Mouse (Mus musculus): ENCODE results near the gene Skap1. TPM values are rescaled to one million over a fixed set of nuclear protein-coding genes. Genes with fewer than 3 reads are reported as not detected.

The Skap1 gene
- total RNA-seq, 2 experiments from 2014 or later, result 1.1 to 1.3 TPM

GRCm38 (mm10) chr11:96730327-96730726, 265.9 kb downstream of the Skap1 start:
- peak; percentile 73 for DNase-seq
- intact Hi-C loops (cut with DNase I), result no loop called here

GRCm38 (mm10) chr11:96732657-96733056, 268.3 kb downstream of the Skap1 start:
- intact Hi-C loops (cut with DNase I), result no loop called here
- DNase-seq, result no peak

- intact Hi-C loops (cut with DNase I), result no loop called here
- DNase-seq, result peak; percentile 80
These were observed 271.5 kb downstream of the Skap1 start for GRCm38 (mm10) chr11:96735908-96736307.

GRCm38 (mm10) chr11:96736361-96736760, 272.0 kb downstream of the Skap1 start:
- intact Hi-C loops (cut with DNase I), result no loop called here

GRCm38 (mm10) chr11:96737673-96738471, 273.5 kb downstream of the Skap1 start:
- DNase-seq, result no peak
- intact Hi-C loops (cut with DNase I), result no loop called here

More at GRCm38 (mm10) chr11:96736361-96736760, 272.0 kb downstream of the Skap1 start:
- DNase-seq, result no peak

GRCm38 (mm10) chr11:96740796-96741195, 276.4 kb downstream of the Skap1 start:
- intact Hi-C loops (cut with DNase I), result no loop called here

GRCm38 (mm10) chr11:96741995-96742394, 277.6 kb downstream of the Skap1 start:
- intact Hi-C loops (cut with DNase I), result no loop called here
- DNase-seq, result no peak

More at GRCm38 (mm10) chr11:96740796-96741195, 276.4 kb downstream of the Skap1 start:
- DNase-seq, result no peak

- intact Hi-C loops (cut with DNase I), result no loop called here
- no peak for DNase-seq
These were observed 278.6 kb downstream of the Skap1 start for GRCm38 (mm10) chr11:96743000-96743399.

GRCm38 (mm10) chr11:96743891-96744290, 279.5 kb downstream of the Skap1 start:
- no peak for DNase-seq
- intact Hi-C loops (cut with DNase I), result no loop called here

- intact Hi-C loops (cut with DNase I), result no loop called here
- DNase-seq, result no peak
These were observed 282.3 kb downstream of the Skap1 start for GRCm38 (mm10) chr11:96746648-96747047.

- intact Hi-C loops (cut with DNase I), result no loop called here
- DNase-seq, result no peak
These were observed 283.2 kb downstream of the Skap1 start for GRCm38 (mm10) chr11:96747555-96747954.

- no peak for DNase-seq
- intact Hi-C loops (cut with DNase I), result no loop called here
These were observed 290.9 kb downstream of the Skap1 start for GRCm38 (mm10) chr11:96755298-96755697.

- intact Hi-C loops (cut with DNase I), result no loop called here
- DNase-seq, result no peak
These were observed 293.0 kb downstream of the Skap1 start for GRCm38 (mm10) chr11:96757421-96757820.

- DNase-seq, result no peak
- intact Hi-C loops (cut with DNase I), result no loop called here
These were observed 294.0 kb downstream of the Skap1 start for GRCm38 (mm10) chr11:96758402-96758801.

- peak; percentile 36 for DNase-seq
These were observed 295.6 kb downstream of the Skap1 start for GRCm38 (mm10) chr11:96760042-96760441.

GRCm38 (mm10) chr11:96761984-96762383, 297.6 kb downstream of the Skap1 start:
- intact Hi-C loops (cut with DNase I), result no loop called here
- DNase-seq, result no peak

More at GRCm38 (mm10) chr11:96760042-96760441, 295.6 kb downstream of the Skap1 start:
- intact Hi-C loops (cut with DNase I), result no loop called here

GRCm38 (mm10) chr11:96762742-96763470, 298.5 kb downstream of the Skap1 start:
- intact Hi-C loops (cut with DNase I), result no loop called here
- peak; percentile 94 for DNase-seq

GRCm38 (mm10) chr11:96764511-96765350, 300.3 kb downstream of the Skap1 start:
- intact Hi-C loops (cut with DNase I), result no loop called here
- DNase-seq, result no peak

GRCm38 (mm10) chr11:96765645-96766044, 301.3 kb downstream of the Skap1 start:
- no peak for DNase-seq
- intact Hi-C loops (cut with DNase I), result no loop called here

- intact Hi-C loops (cut with DNase I), result no loop called here
- DNase-seq, result no peak
These were observed 302.2 kb downstream of the Skap1 start for GRCm38 (mm10) chr11:96766555-96766954.

- intact Hi-C loops (cut with DNase I), result no loop called here
These were observed 302.7 kb downstream of the Skap1 start for GRCm38 (mm10) chr11:96767096-96767495.

More at GRCm38 (mm10) chr11:96767096-96767495, 302.7 kb downstream of the Skap1 start:
- peak; percentile 54 for DNase-seq
